Mouse (Mus musculus): ENCODE results near the gene Camk2b. TPM values are rescaled to one million over a fixed set of nuclear protein-coding genes. Genes with fewer than 3 reads are reported as not detected.

The Camk2b gene
- polyA plus RNA-seq, 1 experiment from 2014 or later = 0.43 TPM

DNA sequence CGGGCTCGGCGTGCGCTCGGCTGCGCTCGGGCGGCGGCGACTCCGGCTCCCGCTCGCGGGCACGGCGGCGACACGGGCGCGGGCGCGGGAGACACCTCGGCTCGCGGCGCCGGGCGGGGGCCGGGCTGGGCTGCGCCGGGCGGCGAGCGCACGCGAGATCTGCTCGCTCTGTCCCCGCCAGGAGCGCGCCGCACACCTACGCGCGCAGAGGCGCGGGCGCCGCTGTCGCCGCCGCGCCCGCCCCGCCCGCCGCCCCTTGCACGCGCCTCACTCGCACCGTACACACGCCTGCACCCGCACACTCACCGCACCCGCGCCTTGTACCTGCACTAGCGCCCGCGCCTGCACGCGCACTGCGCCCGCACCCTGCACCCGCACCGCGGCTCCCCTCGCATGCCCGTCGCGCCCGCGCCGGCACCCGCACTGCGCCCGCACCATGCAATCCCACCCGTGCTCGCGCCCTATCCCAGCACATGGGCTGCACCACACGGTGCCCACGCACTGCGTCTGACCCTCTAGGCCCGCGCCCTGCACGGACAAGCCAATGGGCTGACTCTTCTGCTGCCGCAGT, 526 bp downstream of the Camk2b start:
- ATAC-seq = no peak
- peak overlapping the region; percentile 67 for H3K4me2 ChIP-seq
- H3K9ac ChIP-seq = no peak overlapping the region
- H3K27ac ChIP-seq = no peak overlapping the region
- H3K27me3 ChIP-seq (replicated peaks) = peaks cover 94% of the 10 kb centered on the region
- peak overlapping the region; percentile 43 for H3K4me3 ChIP-seq
- 3% methylated on average over 89 of the region's 95 CpGs for WGBS (ENCODE audit: insufficient replicate concordance)
- no peaks in the 10 kb centered on the region for H3K9me3 ChIP-seq (replicated peaks)
- no peaks in the 10 kb centered on the region for H3K36me3 ChIP-seq
- peaks cover 8% of the 10 kb centered on the region; the same call in 1 of the 2 replicates for H3K4me1 ChIP-seq

DNA sequence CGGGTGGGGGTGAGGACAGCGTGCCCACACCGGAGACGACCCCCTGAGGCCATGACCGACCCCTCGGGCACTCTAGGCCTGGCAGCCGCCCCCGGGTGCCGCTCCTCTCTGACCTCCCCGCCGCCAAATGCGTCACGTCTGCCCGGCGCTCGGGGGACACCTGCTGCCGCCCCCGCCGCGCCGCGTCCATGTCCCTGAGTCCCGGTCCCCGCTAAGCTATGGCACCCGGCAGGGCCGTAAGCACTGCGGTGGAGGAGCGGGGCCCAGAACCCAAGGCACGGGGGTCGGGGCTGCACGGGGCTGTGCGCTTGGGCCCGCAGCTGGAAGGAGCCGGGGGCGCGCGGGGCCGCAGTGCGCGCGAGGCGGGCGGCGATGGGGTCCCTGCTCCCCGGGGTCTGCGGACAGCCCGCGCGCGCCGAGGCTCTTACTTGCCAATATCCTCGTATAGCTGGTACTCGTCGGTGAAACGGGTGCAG, 1.1 kb downstream of the Camk2b start:
- Histone ChIP-seq H3K4me1 (peaks cover 8% of the 10 kb centered on the region; the same call in 1 of the 2 replicates), H3K27me3 (replicated peaks) (peaks cover 89% of the 10 kb centered on the region), H3K4me3 (peak overlapping the region; percentile 43), H3K36me3 (no peaks in the 10 kb centered on the region), H3K4me2 (peak overlapping the region; percentile 67), H3K9me3 (replicated peaks) (no peaks in the 10 kb centered on the region), H3K27ac (no peak overlapping the region), H3K9ac (no peak overlapping the region)
- 2% methylated on average over 54 of the region's 55 CpGs for WGBS (ENCODE audit: insufficient replicate concordance)
- ATAC-seq = no peak

DNA sequence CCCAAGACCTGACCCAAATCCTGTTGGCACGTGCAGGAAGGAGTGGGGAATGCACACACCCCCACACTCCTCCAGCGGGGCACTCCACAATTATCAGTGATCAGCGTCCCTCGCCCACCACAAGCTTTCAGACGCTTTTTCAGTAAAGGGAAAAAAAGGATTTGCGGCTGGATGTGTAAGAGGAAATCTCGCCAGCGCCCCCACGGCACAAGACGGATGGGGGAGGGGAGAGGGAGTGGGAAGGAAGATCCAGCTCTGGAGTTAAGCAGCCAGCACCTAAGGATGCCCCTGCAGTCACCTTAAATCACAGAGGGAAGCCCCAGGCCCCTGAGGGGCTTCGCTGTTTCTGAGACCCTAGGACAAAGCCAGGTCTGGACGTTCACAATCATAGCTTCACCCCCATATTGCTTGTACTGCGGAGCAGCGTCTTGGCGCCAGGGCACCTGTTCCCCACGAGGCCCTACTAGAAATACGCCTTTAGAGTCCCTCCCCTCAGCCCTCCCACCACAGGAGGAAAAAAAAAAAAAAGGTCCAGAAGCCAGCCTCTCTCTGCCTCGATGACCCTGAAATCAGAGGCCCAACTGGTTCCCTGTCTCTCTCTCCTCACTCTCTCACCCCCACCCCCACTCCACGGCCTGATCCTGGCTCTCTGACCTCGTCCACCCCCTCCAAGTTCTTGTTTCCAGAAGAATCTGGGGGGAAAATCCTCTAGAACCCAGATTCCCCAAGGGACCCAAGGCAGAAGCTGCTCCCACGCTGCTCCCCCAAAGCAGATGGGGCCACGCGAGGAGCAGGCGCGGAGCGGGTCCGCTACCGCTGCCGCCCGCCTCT, 1.7 kb downstream of the Camk2b start:
- H3K9ac ChIP-seq = no peak overlapping the region
- H3K4me2 ChIP-seq = peak overlapping the region; percentile 67
- peaks cover 82% of the 10 kb centered on the region for H3K27me3 ChIP-seq (replicated peaks)
- peaks cover 8% of the 10 kb centered on the region; the same call in 1 of the 2 replicates for H3K4me1 ChIP-seq
- H3K36me3 ChIP-seq = no peaks in the 10 kb centered on the region
- H3K27ac ChIP-seq = no peak overlapping the region
- ATAC-seq = no peak
- WGBS (ENCODE audit: insufficient replicate concordance) = 6% methylated on average over 30 of the region's 30 CpGs
- peak overlapping the region; percentile 43 for H3K4me3 ChIP-seq
- no peaks in the 10 kb centered on the region for H3K9me3 ChIP-seq (replicated peaks)

DNA sequence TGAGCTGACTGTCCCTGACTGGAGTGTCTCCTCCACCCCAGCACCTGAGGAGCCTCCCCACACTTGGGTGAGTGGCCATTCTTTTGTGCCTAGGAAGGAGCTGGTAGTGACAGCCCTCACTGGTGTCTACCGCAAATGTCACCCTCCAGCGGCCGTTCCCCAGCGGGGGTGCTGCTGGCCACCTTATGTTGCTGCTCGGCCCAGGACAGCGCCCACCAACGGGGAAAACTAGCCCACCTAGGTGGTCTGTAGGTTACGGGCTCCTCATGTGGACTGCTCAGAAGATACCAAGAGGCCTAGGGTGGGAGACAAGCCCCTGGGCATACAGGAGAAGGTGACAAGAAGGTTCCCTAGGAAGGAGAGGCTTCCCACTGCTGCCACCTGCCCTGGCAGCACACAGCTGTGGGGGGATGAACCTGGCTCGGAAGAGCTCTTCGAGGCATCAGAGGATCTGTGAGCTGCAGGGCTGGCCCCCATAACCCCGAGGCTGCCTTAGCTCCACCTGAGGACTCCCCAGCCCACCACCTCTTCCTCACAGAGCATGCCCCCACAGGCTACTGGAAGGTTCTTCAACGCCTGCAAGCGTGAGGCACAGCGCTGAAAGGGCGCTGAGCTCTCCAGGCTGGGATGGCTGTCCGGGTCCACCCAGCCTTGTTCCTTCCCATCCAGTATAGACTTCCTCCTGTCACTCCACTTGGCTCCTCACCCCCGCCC, 2.5 kb downstream of the Camk2b start:
- Histone ChIP-seq H3K4me2 (no peak overlapping the region), H3K4me1 (peaks cover 8% of the 10 kb centered on the region; the same call in 1 of the 2 replicates), H3K27ac (no peak overlapping the region), H3K27me3 (replicated peaks) (peaks cover 74% of the 10 kb centered on the region), H3K4me3 (no peak overlapping the region), H3K9ac (no peak overlapping the region), H3K9me3 (replicated peaks) (no peaks in the 10 kb centered on the region), H3K36me3 (no peaks in the 10 kb centered on the region)
- WGBS (ENCODE audit: insufficient replicate concordance) = 40% methylated on average over 17 of the region's 17 CpGs
- ATAC-seq = no peak

DNA sequence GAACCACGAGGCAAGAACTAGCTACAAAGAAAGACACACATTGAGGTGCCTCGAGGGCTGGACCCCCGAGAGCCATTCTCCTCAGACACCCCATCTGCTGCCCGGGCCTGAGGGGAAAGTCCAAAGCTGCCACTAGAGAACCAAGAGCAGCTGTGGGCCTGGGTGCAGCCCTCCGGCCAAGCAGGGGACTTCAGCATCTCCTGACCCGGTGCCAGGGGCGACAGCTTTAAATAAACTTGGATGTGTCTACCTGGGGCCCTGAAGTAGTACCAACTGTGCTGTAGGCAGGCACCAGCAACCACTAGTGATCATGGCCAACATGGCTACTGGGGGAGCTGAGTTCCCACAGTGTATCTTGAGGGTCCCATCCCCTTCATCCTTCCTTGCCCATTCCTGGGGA, 3.1 kb downstream of the Camk2b start:
- WGBS (ENCODE audit: insufficient replicate concordance) = 71% methylated on average over 7 of the region's 7 CpGs
- H3K4me2 ChIP-seq = no peak overlapping the region
- no peaks in the 10 kb centered on the region for H3K36me3 ChIP-seq
- no peak for ATAC-seq
- H3K27ac ChIP-seq = no peak overlapping the region
- H3K4me3 ChIP-seq = no peak overlapping the region
- peaks cover 8% of the 10 kb centered on the region; the same call in 1 of the 2 replicates for H3K4me1 ChIP-seq
- no peak overlapping the region for H3K9ac ChIP-seq
- peaks cover 68% of the 10 kb centered on the region for H3K27me3 ChIP-seq (replicated peaks)
- no peaks in the 10 kb centered on the region for H3K9me3 ChIP-seq (replicated peaks)

DNA sequence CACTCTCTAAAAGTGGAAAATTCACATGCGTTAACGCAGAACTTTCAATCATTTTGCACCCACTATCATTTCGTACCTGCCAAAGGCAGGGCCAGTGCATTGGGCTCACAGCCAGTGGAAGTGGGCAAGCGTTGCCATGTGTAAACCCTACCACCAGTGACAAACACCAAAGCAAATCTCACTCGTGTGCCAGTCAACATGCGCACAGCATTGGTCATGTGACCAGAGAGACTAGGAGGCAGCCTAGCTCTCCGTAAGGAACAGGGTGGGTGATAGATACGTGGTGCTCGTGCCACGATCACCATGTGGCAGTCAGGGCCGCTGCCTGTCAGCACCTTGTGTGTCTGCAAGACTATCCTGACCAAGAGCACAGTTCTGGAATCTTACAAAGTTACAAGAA, 3.8 kb downstream of the Camk2b start:
- no peak overlapping the region for H3K4me2 ChIP-seq
- peaks cover 8% of the 10 kb centered on the region; the same call in 1 of the 2 replicates for H3K4me1 ChIP-seq
- H3K27me3 ChIP-seq (replicated peaks) = peaks cover 61% of the 10 kb centered on the region
- no peak for ATAC-seq
- no peaks in the 10 kb centered on the region for H3K9me3 ChIP-seq (replicated peaks)
- no peak overlapping the region for H3K9ac ChIP-seq
- WGBS (ENCODE audit: insufficient replicate concordance) = 72% methylated on average over 11 of the region's 11 CpGs
- H3K36me3 ChIP-seq = no peaks in the 10 kb centered on the region
- H3K4me3 ChIP-seq = no peak overlapping the region
- H3K27ac ChIP-seq = no peak overlapping the region

DNA sequence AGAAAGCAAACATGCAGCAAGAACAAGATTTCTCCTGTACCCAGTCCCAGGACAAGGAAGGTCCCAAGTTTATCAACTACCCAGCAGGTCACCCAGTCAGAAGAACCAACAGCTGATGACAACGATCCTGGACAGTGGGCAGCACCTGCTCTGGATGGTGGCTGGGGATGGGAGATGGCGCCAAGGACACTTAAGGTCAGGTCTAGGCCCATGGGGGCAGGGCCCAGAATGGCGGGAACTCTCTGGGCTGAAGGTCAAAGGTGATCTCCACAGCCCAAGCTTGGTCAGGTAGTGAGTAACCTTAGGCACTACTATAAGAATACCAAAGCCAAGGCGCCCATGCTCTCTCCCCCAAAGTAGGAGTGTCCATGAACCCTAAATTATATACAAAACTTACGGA, 4.3 kb downstream of the Camk2b start:
- no peaks in the 10 kb centered on the region for H3K36me3 ChIP-seq
- H3K4me3 ChIP-seq = no peak overlapping the region
- WGBS (ENCODE audit: insufficient replicate concordance) = 55% methylated on average over 5 of the region's 5 CpGs
- peaks cover 57% of the 10 kb centered on the region for H3K27me3 ChIP-seq (replicated peaks)
- H3K9ac ChIP-seq = no peak overlapping the region
- no peaks in the 10 kb centered on the region for H3K9me3 ChIP-seq (replicated peaks)
- no peak for ATAC-seq
- H3K4me2 ChIP-seq = no peak overlapping the region
- peaks cover 8% of the 10 kb centered on the region; the same call in 1 of the 2 replicates for H3K4me1 ChIP-seq
- no peak overlapping the region for H3K27ac ChIP-seq

DNA sequence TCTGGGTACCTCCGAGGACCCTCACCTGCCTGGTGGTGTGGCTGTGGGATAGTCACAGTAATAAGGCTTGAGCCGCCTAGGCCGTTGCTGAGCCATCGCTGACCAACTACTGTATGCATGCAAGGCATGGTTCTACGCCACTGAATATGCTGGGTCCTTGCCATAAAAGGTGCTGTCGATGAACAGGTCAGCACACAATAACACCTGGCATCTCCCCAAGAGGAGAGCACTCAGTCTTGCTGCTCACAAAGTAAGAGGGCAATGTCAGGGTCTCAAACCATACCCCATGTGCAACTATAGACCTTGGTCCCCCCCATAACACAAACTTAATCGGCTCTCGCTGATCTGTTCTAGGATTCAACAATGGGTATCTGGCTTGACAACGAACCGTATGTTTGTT, 7.0 kb downstream of the Camk2b start:
- Histone ChIP-seq H3K4me3 (no peak overlapping the region), H3K4me2 (no peak overlapping the region), H3K27me3 (replicated peaks) (peaks cover 29% of the 10 kb centered on the region), H3K9ac (no peak overlapping the region), H3K27ac (no peak overlapping the region), H3K9me3 (replicated peaks) (no peaks in the 10 kb centered on the region), H3K36me3 (no peaks in the 10 kb centered on the region), H3K4me1 (no peaks in the 10 kb centered on the region)
- ATAC-seq = no peak
- WGBS (ENCODE audit: insufficient replicate concordance) = 78% methylated on average over 10 of the region's 10 CpGs

DNA sequence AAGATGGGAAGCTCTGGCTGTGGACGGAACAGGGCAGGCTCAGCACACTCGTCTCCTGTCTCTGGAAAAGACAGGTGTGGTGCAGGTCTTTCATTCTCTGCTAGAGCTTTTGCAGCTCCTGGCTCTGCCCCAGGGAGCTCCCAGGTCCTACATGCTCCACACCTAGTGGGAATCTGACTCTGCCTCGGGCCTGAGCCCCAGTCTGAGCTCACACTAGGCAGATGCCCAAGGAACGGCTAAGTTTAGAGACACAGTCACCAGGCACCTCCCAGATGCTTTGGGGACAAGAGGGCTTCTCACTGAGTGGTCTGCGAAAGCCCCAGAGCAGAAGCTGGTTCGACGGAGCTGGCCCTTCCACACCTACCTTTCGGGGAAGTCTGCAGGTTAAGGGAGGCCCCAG, 12.8 kb downstream of the Camk2b start:
- Histone ChIP-seq H3K4me3 (no peak overlapping the region), H3K4me2 (no peak overlapping the region), H3K9ac (no peak overlapping the region), H3K27me3 (replicated peaks) (no peaks in the 10 kb centered on the region; the same call in 1 of the 2 replicates), H3K27ac (no peak overlapping the region), H3K9me3 (replicated peaks) (no peaks in the 10 kb centered on the region), H3K36me3 (no peaks in the 10 kb centered on the region), H3K4me1 (no peaks in the 10 kb centered on the region)
- 72% methylated on average over 8 of the region's 8 CpGs for WGBS (ENCODE audit: insufficient replicate concordance)
- ATAC-seq = no peak

DNA sequence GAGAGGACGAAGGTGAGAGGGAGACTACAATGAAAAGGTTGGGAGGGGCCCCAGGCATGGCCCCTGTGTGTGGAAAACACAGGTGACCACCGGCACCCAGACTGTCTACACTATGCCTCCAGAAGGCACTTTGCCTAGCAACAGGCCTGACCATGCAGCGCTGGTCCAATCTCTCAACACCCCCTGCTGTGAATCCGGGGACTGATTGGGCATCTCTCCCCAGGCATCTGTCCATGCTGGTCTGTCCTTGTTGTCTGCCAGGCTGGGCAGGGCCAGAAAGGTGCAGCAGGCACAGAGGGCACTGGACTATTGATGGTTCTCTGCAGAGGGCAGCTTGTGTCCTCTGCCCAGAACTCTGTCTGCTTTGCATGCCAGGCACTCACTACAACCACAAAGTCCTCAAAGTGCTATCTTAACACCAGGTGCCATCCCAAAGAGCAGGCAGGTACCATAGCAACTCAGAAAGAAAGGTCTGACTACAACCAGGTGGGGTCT, 16.0 kb downstream of the Camk2b start:
- ATAC-seq = no peak
- WGBS (ENCODE audit: insufficient replicate concordance) = 59% methylated on average over 4 of the region's 4 CpGs
- Histone ChIP-seq H3K36me3 (no peaks in the 10 kb centered on the region), H3K27ac (no peak overlapping the region), H3K9ac (no peak overlapping the region), H3K4me3 (no peak overlapping the region), H3K4me2 (no peak overlapping the region), H3K4me1 (no peaks in the 10 kb centered on the region), H3K9me3 (replicated peaks) (no peaks in the 10 kb centered on the region), H3K27me3 (replicated peaks) (no peaks in the 10 kb centered on the region)

DNA sequence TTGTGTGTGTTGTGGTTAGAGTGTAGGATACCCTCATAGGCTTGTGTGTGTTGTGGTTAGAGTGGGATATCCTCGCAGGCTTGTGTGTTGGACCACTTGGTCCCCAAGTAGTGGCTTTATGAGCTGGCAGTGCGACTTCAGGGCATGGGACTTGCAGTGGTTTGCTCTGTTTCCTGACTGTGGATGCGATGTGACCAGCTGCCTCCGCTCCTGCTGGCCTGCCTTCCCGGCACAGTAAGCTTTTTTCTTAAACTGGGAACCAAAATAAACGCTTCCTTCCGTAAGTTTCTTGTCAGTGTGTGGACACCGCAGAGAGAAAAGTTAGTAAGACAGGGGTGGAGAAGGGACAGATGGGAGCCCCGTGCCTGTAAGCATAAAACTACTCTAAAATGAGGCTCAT, 18.0 kb downstream of the Camk2b start:
- Histone ChIP-seq H3K9ac (no peak overlapping the region), H3K4me2 (no peak overlapping the region), H3K4me1 (no peaks in the 10 kb centered on the region), H3K27ac (no peak overlapping the region), H3K9me3 (replicated peaks) (no peaks in the 10 kb centered on the region), H3K36me3 (no peaks in the 10 kb centered on the region), H3K27me3 (replicated peaks) (no peaks in the 10 kb centered on the region), H3K4me3 (no peak overlapping the region)
- ATAC-seq = no peak
- WGBS (ENCODE audit: insufficient replicate concordance) = 49% methylated on average over 9 of the region's 9 CpGs

DNA sequence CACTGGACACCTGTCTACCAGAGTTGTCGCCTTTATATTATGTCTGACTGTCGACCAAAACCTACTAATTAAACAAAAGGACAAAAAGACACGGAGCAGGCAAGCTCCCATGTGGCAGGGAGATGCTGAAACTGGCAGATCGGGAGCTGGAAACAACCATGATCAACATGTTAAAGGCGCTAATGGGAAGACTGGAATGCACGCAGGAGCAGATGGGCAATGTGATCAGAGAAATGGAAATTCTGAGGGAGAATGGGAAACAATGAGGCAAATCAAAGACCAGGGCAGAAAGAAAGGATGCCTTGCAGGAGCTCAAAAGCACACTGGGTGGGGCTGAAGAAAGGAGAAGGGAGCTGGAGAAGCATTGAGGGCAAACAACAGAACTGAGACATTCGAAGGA, 27.2 kb downstream of the Camk2b start:
- Histone ChIP-seq H3K4me2 (no peak overlapping the region), H3K4me1 (no peaks in the 10 kb centered on the region), H3K27ac (no peak overlapping the region), H3K9ac (no peak overlapping the region), H3K27me3 (replicated peaks) (no peaks in the 10 kb centered on the region), H3K36me3 (no peaks in the 10 kb centered on the region), H3K9me3 (replicated peaks) (no peaks in the 10 kb centered on the region), H3K4me3 (no peak overlapping the region)
- ATAC-seq = no peak
- WGBS (ENCODE audit: insufficient replicate concordance) = 64% methylated on average over 7 of the region's 7 CpGs

Data from liver, embryonic 12.5 days (tissue).